Mouse (Mus musculus) urinary bladder, postnatal 25 days (tissue): Measurements from ENCODE around the gene Grm7.

Experiments used
- DNase-seq: peaks from one replicate; pipeline ENCODE4 v3.0.0; 2022; ENCODE audit warnings: low spot score

Gene Grm7

DNA sequence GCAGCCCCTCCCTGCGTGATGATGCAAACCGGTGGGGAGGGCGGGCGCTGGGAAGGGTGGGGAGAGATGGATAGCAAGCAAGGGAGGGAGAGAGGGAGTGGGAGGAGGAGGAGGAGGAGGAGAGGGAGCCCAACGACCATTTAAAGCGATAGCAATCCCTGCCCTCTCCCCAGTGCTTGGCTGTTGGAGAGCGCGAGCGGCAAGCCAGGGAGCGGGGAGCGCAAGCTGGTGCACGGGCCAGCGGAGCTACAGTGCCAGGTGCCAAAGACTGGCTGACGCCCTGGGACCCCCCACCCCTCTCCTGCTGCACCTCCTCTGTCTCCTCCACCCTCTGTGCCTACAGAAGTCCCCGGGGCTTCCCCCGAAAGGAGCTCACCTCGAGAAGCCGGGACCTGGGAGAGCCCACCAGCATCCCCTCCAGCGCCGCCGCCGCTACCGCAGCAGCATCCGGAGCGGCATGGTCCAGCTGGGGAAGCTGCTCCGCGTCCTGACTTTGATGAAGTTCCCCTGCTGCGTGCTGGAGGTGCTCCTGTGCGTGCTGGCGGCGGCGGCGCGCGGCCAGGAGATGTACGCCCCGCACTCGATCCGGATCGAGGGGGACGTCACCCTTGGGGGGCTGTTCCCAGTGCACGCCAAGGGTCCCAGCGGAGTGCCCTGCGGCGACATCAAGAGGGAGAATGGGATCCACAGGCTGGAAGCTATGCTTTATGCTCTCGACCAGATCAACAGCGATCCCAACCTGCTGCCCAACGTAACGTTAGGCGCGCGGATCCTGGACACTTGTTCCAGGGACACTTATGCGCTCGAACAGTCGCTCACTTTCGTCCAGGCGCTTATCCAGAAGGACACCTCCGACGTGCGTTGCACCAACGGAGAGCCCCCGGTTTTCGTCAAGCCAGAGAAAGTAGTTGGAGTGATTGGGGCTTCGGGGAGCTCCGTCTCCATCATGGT lies at the start of gene Grm7:
Grm7 (plus strand) TSS at position 171 of the 951 bp plus-strand sequence.
- no peak for DNase-seq

DNA sequence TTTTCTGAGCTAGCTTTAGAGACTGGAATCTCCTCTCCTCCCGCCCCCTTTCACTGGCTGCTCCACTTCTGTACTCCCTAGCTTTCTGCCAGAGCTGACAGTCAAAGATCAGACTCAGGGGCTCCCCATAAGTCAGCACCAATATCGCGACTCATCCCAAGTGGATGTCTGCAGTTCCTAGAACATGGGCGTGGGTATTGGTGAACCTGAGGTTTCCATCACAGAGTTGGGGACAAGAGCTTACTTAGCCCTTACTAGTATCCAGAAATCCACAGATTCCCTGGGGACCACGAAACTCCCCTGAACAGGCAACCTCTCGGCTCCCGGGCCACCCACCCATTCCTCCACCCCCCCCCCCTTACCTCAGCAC lies 355 bp upstream of the Grm7 start:
- DNase-seq = no peak

DNA sequence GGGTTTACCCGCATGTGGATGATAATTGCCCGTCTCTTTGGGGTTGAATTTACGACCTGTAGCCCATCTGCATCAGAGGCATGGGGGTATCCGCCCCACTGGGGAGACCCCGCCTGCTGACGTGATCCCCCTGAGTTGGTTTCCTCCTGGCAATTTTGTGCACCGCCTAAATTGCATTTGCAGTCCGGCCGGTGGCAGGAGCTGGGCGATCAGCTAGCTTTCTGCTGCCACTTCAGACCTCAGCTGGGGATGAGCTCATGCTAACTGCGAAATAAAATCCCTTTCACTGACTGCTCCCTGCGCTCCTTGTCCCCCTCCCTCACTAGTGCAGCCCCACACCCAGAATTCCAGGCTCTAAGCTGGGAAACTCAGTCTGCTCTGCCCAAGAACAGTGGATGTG lies 1.5 kb downstream of the Grm7 start:
- DNase-seq = no peak

GRCm38 (mm10) chr6:110649227-110649626 lies 3.8 kb downstream of the Grm7 start:
- DNase-seq = no peak

- DNase-seq = no peak
These were observed 8.1 kb downstream of the Grm7 start for GRCm38 (mm10) chr6:110653361-110654001.

- DNase-seq = no peak
These were observed 19.1 kb downstream of the Grm7 start for GRCm38 (mm10) chr6:110664436-110664835.

- DNase-seq = no peak
These were observed 23.1 kb downstream of the Grm7 start for GRCm38 (mm10) chr6:110668447-110668846.

GRCm38 (mm10) chr6:110690954-110691353 lies 45.6 kb downstream of the Grm7 start:
- DNase-seq = no peak

- no peak for DNase-seq
These were observed 64.4 kb downstream of the Grm7 start for GRCm38 (mm10) chr6:110709763-110710162.

DNA sequence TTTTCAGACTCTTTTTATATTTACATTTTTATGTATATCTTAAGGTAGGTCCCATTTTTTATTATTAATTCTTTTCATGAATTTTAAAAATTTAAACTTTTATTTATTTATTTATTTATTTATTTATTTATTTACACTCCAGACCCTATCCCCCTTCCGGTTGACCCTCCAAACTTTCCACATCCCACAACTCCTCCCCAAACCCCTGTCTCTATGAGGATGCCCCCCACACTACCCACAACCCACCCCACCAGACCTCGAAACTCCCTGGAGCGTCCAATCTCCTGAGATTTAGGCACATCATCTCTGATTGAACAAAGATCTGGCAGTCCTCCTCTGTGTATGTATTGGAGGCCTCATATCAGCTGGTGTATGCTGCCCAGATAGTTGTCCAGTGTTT lies 69.6 kb downstream of the Grm7 start:
- no peak for DNase-seq

GRCm38 (mm10) chr6:110723371-110723770 lies 78.0 kb downstream of the Grm7 start:
- no peak for DNase-seq

DNA sequence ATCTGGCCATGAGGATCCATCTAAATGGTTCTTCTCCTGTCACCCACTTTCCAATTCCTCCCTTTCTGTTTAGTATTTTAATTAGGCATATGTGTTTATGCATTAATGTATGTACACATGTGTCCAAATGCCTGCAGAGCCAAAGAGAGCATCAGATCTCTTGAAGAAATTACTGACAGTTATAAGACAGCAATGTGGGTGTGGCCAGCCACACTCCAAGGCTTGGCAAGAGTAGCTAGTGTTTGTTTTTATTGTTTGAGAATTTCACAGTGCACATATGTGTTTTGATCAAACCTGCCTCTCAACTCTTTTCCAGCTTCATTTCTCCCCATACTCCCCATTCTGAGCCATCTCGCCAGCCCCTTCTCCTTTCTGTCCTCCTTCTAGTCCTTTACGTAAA lies 88.5 kb downstream of the Grm7 start:
- no peak for DNase-seq

- no peak for DNase-seq
These were observed 98.7 kb downstream of the Grm7 start for GRCm38 (mm10) chr6:110743981-110744670.

DNA sequence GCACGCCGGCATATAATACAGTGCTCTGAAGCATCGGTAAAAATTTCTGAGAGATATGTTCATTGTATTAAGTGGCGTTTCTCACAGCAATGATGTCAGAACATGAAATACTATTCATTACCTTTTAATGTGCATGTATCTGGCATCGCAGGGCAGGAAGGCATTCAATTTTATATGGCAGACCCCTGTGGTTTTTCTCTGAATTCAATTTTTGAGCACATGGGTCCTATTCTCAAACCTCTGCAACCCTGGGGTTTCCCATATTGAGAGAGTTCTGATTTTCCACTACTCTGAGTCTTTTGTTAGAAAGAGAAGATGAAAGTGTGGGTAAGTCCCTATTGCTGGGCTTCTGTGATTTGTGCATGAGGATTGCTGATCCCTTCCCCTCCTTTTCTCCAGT lies 110.5 kb downstream of the Grm7 start:
- no peak for DNase-seq

DNA sequence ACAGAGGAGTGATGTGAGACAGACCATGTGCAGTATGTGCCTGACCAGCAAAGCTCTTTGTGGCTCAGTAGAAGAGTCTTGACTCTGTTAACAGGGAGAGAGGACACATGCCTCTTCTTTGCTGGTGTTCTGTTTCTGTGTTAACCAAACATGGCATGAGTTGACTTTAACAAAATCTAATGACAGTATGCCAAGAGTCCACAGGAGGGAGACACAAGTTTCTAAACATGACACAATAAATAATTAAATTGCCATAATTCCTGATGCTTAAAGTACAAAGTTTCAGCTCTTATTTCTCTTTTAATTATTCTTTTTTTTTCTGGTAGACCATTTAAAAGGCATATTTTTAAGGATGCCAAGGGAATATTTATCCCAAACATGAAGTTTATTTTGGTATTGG lies 124.2 kb downstream of the Grm7 start:
- DNase-seq = no peak

DNA sequence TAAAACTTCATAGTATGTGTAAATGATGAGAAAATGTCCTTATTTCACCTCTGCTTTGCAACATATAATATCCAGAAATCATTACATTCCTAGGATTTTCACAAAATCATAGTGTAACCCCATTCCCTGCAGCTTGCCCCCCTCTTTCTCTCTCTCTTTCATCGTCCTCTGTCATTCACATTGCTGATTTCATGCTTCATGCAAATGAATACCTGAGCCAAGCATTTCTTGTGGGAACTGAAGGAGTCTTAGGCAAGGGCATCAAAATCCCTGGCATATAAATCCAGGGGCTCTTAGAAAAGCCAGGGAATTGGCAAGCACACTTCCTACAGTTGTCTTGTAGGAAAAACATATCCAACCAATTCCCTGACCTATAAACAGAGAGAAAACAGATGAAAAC lies 127.3 kb downstream of the Grm7 start:
- DNase-seq = no peak

DNA sequence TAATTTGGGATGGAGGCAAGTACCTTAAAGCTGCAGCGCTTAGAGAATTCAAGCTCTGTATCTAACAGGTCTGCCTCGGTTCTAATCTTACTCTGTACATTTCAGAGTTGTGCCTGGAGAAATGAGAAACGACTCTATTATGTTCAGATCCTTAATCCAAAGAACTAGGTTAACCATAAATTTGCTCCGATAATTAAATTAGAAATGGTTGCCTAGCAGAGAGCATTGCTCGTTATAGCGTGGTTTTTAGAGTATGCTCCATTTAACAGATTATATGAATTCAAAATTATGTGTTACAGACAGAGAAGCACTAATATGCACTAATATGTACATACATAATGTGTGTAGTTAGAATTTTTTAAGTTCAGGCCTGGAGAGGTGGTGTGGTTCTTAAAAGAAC lies 130.7 kb downstream of the Grm7 start:
- no peak for DNase-seq

- DNase-seq = no peak
These were observed 140.1 kb downstream of the Grm7 start for GRCm38 (mm10) chr6:110785497-110785928.

- no peak for DNase-seq
These were observed 147.3 kb downstream of the Grm7 start for GRCm38 (mm10) chr6:110792696-110793095.

DNA sequence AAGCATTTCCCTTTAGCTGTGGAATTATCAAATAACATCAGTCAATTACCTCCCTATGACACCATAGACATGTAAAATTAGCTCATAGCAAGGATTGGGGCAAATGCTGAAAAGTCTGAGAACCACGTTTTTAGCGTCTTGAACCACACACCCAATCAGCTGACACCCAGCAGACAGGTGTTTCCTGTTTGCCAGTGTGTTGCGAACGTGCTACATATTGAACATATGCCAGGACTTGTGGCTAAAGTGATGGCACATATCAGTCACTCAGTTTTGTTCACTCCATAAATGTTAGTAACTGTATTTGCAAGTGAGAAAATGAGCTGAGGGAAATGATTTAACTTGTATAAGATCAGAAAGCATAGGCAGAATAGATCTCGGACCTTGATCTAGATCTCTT lies 162.1 kb downstream of the Grm7 start:
- no peak for DNase-seq

GRCm38 (mm10) chr6:110812214-110812613 lies 166.8 kb downstream of the Grm7 start:
- no peak for DNase-seq

GRCm38 (mm10) chr6:110818236-110818635 lies 172.9 kb downstream of the Grm7 start:
- no peak for DNase-seq

DNA sequence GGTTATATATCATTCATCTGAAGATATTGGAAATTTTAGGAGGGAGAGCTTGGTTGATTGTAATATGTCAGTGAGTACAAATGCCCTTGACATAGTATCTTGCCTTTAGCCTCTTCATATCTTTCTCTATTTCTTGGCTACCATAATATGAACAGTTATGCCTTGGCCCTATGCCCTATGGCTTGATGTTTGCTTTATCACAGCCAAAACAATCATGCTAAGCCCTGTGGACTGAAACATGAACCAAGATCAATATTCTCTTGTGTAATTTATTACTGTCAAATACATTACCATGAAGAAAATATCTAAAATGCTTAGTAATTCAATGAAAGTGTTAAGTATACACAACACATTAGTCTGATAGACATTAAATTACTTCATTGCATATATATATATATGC lies 222.9 kb downstream of the Grm7 start:
- DNase-seq = no peak
